Mouse (Mus musculus) adrenal gland, postnatal 10 days (tissue): Measurements from ENCODE around the gene 1300017J02Rik. TPM values are rescaled to one million over a fixed set of nuclear protein-coding genes. Genes with fewer than 3 reads are reported as not detected.

Source experiments
- DNase-seq: peaks from one replicate; pipeline ENCODE4 v3.0.0; 2021; ENCODE audit warnings: mixed read lengths
- total RNA-seq, 2 experiments: library from RNA; stranded (reverse); gene quantifications; 2 replicates each; pipeline ENCODE4 v1.2.3; 2021

The 1300017J02Rik gene
- total RNA-seq, 2 experiments from 2014 or later = 22.6 to 51.8 TPM

- peak; percentile 9 for DNase-seq
Measured at GRCm38 (mm10) chr9:103274819-103275218, 30.1 kb downstream of the 1300017J02Rik start.

DNA sequence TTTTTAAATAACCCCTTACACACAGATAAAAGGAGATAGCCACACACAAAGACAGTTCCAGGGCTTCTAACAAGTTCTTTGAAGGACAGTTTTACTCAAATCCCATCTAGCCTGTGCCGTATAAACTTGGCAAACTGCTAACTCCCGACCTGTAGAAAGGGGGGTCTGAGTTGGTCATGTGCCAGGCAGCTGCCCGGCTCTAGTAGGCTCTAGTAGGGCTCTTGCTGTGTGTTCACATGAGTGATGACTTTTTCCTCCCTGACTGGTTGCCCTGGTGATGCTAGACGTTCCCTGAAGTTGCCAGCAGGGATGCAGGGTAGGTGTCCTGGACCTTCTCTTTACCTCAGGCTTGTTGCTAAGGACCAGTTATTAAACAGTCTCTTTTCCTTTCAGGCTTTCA lies 33.8 kb downstream of the 1300017J02Rik start:
- DNase-seq = no peak

- DNase-seq = no peak
Measured at GRCm38 (mm10) chr9:103265778-103266177, 39.1 kb downstream of the 1300017J02Rik start.

DNA sequence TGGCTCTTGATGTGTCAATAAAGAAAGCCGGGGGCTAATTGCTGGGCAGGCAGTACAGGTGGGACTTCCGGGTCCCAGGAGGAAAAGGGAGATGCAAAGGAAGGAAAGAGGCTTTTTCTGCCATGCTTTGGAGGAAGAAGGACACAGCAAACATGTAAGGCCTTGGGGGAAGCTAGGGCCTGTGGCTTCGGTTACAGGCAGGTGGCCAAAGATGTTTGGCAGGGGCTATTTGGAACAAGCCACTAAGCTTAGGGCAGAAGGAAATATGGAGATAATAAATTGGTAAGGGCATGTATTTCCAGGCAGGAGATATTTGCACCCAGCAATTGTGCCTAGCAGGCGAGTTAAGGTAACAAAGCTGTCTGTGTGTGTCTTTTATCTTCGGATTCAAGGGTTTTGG lies 52.0 kb downstream of the 1300017J02Rik start:
- peak; percentile 37 for DNase-seq

DNA sequence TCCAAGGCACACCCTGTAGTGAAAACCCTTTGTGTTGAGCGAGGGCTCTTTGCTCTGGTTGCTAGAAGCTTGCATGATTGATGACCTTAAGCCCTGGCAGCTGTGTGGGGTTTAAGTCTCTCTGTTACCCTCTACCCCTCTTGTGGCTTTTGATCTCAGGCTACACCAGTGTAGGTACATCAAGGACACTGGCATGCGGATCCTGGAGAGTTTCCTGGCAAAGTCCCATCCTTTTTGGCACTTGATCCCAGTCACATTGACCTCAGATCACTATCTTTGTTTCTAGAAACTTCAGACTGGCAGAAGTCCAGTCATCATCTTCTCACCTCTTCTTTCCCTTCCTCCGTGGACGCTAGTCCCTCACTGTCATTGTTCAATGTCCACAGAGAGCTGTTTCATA lies 56.3 kb downstream of the 1300017J02Rik start:
- peak; percentile 18 for DNase-seq

GRCm38 (mm10) chr9:103246526-103247168 lies 58.2 kb downstream of the 1300017J02Rik start:
- DNase-seq = no peak

GRCm38 (mm10) chr9:103243640-103244039 lies 61.2 kb downstream of the 1300017J02Rik start:
- no peak for DNase-seq

DNA sequence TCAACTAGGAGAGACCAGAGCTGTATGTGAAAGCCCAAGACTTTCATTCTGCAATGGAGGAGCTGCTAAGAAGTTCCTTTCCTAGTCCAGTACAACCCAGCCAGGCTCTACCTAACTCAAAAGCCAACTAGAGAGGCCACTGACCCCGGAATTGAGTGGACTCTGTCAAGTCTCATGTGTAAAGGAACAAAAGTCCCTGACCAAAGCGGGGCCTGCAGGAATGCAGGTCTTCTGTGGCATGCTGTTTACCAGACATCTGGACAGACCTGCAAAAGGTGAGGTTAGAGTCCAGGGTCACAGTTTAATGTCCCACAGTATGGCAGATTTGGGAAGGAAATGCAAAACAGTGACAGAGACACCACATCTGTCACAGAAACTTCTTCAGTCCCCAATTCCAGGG lies 63.7 kb downstream of the 1300017J02Rik start:
- no peak for DNase-seq

GRCm38 (mm10) chr9:103239471-103239870 lies 65.4 kb downstream of the 1300017J02Rik start:
- no peak for DNase-seq

- DNase-seq = no peak
Measured at GRCm38 (mm10) chr9:103234565-103235165, 70.2 kb downstream of the 1300017J02Rik start.

GRCm38 (mm10) chr9:103234059-103234458 lies 70.8 kb downstream of the 1300017J02Rik start:
- no peak for DNase-seq

DNA sequence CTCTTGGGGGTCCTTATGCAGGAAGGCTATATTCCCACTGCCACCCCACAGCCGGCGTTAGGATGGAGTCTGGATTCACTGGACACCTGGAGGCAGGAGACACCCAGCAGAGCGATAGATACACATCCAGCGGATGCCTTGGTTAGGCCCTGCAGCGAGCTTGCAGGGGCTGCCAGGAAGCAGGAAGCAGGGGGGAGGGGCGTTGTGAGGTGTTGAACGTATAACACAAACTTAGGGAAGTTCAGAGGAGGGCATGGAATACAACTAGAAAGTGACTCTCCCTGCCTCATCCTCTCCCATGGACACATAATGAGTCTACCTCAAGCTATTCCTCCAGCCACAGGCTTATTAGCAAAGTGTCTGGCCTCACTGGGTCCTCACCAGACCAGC lies 71.9 kb downstream of the 1300017J02Rik start:
- DNase-seq = no peak

- DNase-seq = no peak
Measured at GRCm38 (mm10) chr9:103232232-103233005, 72.5 kb downstream of the 1300017J02Rik start.

- DNase-seq = peak; percentile 63
Measured at GRCm38 (mm10) chr9:103230151-103230951, 74.5 kb downstream of the 1300017J02Rik start, which contains the start of the genes Gm20425 and Trf. Gene Gm20425 (minus strand): TSS chr9:103230307. Gene Trf (minus strand): TSS chr9:103230444.

DNA sequence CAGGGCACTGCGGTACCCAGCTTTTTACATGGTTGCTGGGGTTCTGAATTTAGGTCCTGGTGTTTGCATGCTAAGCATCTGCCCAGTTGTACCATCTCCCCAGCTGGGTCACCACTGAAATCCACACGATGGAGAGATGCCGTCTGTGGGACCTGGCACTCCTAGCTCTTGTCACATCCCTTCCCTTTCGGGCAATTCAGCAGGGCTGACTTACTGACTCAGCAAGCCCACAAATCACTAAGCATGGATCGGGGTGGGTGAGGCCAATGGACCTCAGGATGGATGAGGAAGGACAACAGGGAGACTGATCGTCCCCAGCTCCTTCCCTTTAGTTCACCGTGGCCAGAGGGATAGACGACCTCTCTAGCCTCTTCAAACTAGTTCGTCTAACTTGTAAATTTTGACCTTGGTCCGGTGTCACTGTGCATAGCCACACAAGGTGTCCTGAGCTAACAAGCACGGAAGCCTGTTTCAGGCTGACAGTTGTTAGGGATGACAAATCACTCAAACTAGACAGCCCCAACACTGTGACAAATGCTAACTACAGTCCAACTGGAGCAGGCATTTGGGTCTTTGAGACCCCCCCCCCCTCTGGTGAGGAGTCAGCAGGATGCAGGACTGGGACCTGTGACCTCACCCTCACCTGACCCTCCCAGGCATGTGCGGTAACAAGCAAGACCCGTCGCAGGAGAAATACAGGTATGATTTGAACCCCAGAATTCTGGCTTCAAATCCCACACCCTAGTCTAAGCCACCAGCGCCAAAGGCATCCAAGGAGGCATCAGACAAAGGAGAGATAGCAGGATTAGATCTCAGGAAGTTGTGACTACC lies 75.6 kb downstream of the 1300017J02Rik start:
- DNase-seq = no peak

GRCm38 (mm10) chr9:103228370-103229003 lies 76.4 kb downstream of the 1300017J02Rik start:
- DNase-seq = no peak

DNA sequence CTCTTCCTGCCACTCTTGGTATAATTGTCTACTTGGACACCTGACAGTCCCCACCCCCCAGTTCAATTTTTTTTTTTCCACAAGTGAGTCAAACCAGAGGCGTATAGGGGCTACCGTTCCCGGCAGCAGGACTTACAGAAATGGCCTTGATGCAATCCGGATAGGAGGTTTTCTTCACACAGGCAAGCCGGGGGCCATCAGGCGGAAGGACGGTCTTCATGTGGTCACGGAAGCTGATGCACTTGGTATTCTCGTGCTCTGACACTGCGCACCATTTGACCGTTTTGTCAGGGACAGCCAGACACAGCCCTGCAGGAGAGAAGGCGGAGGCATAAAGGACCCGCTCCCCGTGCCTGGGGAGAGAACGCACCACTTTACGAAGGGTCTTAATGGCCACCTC lies 77.1 kb downstream of the 1300017J02Rik start:
- DNase-seq = no peak

DNA sequence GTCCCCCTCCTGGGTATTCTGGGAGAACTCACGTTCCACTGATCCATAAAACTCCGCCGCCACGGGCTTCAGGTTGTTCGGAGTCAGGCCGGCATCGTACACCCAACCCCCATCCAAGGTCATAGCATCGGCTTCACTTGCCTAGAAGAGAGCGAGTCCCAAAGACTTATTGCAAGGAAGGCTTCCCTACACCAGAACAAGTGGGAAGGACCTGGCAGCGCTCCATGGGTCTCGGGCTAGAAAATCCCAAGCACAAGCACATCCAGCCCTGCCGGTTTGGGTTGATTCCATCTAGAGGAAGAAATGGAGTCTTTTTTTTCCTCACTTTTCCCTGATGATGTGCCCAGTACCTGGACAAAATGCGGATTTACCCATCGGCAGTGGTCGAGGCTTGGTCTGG lies 78.1 kb downstream of the 1300017J02Rik start:
- peak; percentile 29 for DNase-seq

- peak; percentile 35 for DNase-seq
Measured at GRCm38 (mm10) chr9:103225464-103225863, 79.4 kb downstream of the 1300017J02Rik start.

DNA sequence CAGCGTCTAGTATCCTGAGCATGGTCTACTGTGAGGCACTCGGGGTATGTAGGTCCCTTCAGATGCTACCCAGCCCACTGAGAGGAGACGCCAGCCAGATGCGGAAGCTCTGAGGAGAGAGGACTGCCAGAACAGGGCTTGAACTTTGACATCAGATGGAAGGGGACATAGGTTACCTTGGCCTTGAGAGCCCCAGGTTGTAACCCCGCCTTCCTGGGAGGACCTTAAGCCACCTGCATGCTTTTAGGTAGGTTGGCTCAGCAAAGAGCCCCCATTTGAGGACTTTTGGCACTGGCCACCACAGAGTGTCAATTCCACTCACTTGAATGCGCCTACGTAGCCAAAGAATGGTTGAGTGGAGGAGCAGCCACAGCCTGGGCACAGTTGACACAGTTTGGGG lies 80.2 kb downstream of the 1300017J02Rik start:
- no peak for DNase-seq

DNA sequence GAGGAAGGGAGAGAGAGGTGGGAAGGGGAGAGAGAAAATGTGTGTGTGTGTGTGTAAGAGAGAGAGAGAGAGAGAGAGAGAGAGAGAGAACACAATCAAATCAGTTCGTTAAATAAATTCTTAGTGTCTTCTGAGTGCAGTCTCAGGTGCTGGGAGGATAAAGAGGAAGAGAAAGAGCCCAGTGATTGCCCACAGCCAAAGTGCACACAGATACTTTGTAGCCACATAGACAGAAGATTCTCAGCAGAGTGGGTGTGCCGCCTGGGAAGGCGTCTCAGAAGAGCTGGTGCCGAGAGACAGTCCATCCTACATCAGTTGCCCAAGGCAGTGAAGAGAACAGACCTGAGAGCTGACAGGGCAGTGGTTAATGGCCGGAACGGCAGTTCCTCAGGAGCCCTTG lies 90.6 kb downstream of the 1300017J02Rik start:
- no peak for DNase-seq
